Mouse (Mus musculus): ENCODE measurements around the gene Asgr1.
A peak's percentile ranks its signal among the peaks of the same experiment; 100 is the strongest.
"Not testable (repeated sequence)": the region's sequence is repeated elsewhere in the genome, so short reads cannot be mapped to it uniquely, and the experiment has no call there.

The Asgr1 gene

GRCm38 (mm10) chr11:70059930-70060329, 6.0 kb downstream of the Asgr1 start:
- no peak for DNase-seq (ENCODE audit: extremely low read depth, insufficient read length, low spot score)

GRCm38 (mm10) chr11:70063053-70063452, 9.2 kb downstream of the Asgr1 start:
- no peak for DNase-seq (ENCODE audit: extremely low read depth, insufficient read length, low spot score)

GRCm38 (mm10) chr11:70066701-70067100, 12.8 kb downstream of the Asgr1 start:
- DNase-seq (ENCODE audit: extremely low read depth, insufficient read length, low spot score): no peak

DNA sequence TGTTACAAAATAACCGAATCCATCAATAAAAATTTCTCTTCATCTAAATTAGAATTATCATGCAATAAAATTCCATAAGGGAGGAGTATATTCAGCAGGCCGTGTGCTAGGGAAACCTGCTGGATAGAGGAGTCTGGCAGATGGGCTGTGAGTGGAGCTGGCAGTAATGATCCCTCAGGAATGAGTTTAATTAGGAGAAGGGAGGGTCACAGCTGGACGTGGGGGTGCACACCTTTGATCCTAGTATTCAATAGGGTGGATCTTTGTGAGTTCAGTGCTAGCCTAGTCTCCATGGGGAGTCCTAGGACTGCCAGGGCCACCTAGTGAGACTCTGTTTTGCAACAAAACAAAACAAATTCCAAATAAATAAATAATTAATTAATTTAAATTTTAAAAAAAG, 14.4 kb downstream of the Asgr1 start:
- no peak for DNase-seq (ENCODE audit: extremely low read depth, insufficient read length, low spot score)

DNA sequence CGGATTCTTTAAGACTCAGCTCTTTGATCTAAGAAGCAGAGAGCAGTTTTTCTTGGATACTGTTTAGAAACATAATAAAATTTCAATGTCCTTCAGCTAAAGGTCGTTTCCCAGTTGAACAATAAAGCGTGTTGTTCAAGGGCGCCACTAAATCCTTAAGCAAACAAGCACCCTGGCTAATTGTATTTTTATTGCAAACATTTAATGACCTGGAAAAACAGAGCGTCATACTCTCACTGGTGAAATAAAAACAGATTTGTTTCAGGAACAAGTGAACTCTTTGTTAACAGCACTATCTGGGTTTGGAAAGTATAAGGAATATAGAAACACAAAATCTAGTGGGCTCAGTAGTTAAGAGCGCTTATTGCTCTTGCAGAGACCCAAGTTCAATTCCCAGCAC, 16.2 kb downstream of the Asgr1 start:
- no peak for DNase-seq (ENCODE audit: extremely low read depth, insufficient read length, low spot score)

DNA sequence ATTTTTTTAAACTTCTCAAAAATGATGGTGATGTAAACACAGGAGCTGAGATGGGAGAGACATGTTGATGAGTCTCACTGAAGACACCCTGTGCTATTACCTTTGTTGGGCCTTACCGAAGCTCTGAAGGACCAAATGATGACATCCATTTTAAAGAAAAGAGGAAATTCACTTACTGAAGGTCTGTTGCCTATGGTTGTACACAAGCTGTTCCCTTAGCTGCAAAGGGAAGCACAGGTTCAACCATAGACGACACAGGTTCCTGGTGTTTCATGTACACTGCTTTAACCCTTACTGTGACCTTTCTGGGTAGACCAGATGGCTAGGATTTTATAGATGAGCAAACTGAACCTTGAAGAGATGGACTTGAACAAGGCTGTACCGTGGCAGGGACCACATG, 16.7 kb downstream of the Asgr1 start:
- DNase-seq (ENCODE audit: extremely low read depth, insufficient read length, low spot score): not testable (repeated sequence)

DNA sequence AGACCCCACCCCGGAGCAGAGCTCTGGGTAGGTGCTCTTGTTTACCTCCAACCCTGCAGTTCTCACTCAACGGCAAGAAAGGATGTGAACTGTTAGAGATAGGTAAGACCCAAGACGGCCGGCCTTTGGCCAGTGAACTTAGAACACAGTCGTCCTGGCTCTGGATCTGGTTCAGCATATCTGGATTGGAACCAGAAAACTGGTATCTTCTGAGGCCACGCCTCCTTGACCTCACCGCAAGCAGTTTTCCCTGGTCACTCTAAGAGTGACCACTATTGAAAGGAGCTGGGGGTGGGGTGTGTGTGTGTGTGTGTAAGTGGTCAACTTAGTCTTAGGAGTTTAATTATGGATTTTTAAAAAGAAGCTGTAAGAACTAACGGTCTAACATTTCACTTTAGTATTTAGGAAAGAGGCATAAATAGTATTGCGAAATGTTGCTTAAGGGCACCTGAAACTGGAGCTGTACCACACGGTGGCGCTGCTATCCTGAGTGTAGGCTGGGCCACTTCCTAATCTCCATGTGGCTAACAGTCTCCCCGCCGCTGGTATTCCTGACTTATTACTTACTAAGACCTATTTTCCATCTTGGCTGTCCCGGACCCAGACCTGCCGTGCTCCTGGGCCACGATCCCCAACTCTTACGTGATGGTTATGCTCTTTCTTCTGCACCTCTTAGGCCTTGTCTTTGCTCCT, 20.6 kb downstream of the Asgr1 start:
- DNase-seq (ENCODE audit: extremely low read depth, insufficient read length, low spot score): peak; percentile 73

DNA sequence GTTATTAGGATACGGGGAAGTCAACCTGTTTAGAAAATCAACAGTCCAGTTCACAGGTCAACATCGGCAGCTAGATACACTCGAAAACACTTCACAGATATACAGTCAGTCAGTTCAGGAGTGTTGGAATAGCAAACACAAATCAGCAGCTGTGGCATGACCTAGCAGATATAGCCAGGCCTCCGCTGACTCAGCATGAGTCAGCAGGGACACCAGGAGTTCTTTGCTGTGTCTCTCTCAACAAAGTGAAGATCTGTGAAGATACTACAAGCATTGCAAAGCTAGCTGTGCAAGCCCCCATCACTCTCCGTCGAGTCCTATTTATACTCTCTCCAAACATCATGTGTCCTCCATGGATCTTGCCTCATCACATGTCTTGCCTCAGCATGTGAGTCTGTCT, 21.7 kb downstream of the Asgr1 start:
- DNase-seq (ENCODE audit: extremely low read depth, insufficient read length, low spot score): peak; percentile 54

GRCm38 (mm10) chr11:70077441-70077840, 23.6 kb downstream of the Asgr1 start:
- DNase-seq (ENCODE audit: extremely low read depth, insufficient read length, low spot score): no peak

GRCm38 (mm10) chr11:70079175-70079574, 25.3 kb downstream of the Asgr1 start:
- DNase-seq (ENCODE audit: extremely low read depth, insufficient read length, low spot score): no peak

DNA sequence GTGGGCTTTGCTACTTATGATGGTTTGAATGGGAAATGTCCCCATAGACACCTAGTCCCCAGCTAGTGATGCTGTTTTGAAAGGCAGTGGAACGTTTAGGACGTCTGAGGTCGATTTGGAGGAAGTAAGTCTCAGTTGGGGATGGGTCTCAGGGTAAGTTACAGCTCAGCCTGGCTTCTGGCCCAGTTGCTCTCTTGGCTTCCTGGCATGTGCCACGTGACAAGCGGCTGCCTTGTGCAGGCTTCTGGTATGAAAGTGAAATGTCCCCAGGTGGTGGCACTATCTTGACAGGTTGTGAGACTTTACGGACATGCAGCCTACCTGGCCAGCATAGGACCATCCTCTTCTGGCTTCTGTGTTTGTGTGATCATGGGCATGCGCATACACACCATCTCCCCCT, 26.0 kb downstream of the Asgr1 start:
- DNase-seq (ENCODE audit: extremely low read depth, insufficient read length, low spot score): no peak

DNA sequence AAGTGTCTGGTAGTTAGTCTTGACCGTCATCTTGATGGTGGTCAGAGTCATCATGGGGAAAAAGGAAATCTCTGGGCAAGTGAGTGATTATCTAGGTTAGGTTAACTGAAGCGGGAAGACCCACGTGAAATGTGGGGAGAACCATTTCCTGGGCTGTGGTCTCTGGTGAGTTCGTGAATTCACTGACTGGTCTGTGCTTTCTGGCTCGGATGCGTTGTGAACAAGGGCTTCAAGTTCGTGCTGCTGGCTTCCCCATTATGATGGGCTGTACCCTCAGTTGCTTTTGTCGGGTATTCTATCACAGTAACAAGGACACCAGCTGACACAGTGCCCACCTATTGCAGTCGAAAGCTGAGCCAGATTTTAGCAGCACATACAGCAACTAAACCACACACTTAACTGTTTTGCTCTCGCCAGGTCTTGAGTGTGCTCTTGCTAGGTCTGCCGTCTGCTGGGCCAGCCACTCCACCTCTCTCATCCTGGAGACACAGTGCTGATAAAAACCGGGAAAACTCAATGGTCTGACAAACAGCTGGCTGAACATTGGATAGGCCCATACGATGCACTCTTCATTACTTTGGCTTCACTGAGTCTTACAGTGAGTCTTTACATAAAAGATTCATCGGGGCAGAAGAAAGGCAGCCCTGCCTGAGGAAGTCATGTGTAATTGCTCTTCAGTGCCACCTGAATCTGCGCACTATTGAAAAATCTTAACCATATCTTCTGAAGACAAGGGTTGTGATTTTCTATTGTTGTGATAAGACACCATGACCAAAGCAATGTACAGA, 27.1 kb downstream of the Asgr1 start:
- DNase-seq (ENCODE audit: extremely low read depth, insufficient read length, low spot score): no peak

- DNase-seq (ENCODE audit: extremely low read depth, insufficient read length, low spot score): no peak
Measured at GRCm38 (mm10) chr11:70084563-70084962, 30.7 kb downstream of the Asgr1 start.

DNA sequence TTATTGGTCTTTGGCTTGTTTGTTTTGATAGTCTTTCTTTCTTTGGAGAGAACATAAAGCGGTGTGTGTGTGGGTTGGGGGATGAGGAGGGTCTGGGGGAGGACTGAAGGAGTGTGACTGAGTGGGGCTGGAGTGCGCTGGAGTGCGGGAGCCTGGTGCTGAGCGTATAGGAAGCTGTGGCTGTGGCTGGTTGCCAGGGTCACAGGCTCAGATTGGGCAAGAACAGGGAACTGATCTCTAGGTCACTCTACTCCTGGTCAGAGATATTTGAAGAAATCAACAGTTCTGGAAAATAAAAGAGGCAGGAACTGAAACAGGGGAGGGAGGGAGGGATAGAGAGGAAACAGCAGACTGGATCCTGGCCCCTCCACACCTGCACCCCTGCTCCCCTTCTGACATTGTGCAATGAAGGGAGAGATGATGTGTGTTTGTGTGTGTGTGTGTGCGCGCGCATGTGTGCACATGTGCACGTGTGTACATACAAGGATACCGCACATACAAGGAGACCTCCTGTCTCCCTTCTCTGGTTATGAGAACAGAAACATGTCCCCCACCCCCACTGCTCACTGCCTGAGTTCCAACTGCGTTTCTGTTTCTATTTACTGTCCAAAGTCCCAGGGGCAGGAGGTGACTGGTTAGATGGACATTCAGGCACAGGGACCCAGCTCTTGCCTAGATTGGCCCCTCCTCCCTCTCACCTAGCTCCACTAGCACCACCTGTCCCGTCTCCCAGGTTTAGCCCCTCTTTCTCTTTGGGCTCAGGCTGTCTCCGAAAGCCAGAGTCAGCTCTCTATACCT, 38.3 kb downstream of the Asgr1 start, which contains the start of gene Asgr2:
TSS of gene Asgr2 (plus strand) at position 659 of the 798 bp plus-strand sequence.
- no peak for DNase-seq (ENCODE audit: extremely low read depth, insufficient read length, low spot score)

GRCm38 (mm10) chr11:70097396-70097795, 43.5 kb downstream of the Asgr1 start:
- DNase-seq (ENCODE audit: extremely low read depth, insufficient read length, low spot score): no peak

DNA sequence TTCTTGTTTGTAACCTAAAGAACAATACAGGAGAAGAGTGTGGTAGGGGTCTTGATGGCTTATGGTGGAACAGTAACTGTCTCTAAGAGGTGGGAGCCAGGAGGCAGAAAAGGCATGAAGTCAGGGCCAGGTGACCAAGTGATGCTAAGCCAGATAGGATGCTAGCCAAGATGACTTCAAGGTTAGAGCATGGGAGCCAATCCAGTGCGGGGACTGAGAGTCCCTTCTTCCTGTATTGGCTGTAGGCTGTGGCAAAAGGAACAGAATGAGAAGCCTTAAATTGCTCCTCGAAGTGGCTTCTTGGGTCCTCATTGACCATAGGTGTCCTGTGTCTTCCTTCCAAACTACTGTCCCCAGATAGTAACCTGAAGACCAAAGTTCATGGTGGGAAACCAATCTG, 45.2 kb downstream of the Asgr1 start:
- no peak for DNase-seq (ENCODE audit: extremely low read depth, insufficient read length, low spot score)

- no peak for DNase-seq (ENCODE audit: extremely low read depth, insufficient read length, low spot score)
Measured at GRCm38 (mm10) chr11:70099809-70100208, 45.9 kb downstream of the Asgr1 start.

- DNase-seq (ENCODE audit: extremely low read depth, insufficient read length, low spot score): no peak
Measured at GRCm38 (mm10) chr11:70103701-70104315, 49.9 kb downstream of the Asgr1 start.

- DNase-seq (ENCODE audit: extremely low read depth, insufficient read length, low spot score): peak; percentile 32
Measured at GRCm38 (mm10) chr11:70107085-70107484, 53.2 kb downstream of the Asgr1 start.

Data from 3134 (cell line).